Mouse (Mus musculus): Measurements from ENCODE around the gene Bag1.
A peak's percentile ranks its signal among the peaks of the same experiment; 100 is the strongest.
"Not testable (repeated sequence)": the region's sequence is repeated elsewhere in the genome, so short reads cannot be mapped to it uniquely, and the experiment has no call there.

The Bag1 gene

GRCm38 (mm10) chr4:40936175-40936839 lies 11.8 kb downstream of the Bag1 start:
- DNase-seq (ENCODE audit: extremely low read depth, low read depth): no peak

DNA sequence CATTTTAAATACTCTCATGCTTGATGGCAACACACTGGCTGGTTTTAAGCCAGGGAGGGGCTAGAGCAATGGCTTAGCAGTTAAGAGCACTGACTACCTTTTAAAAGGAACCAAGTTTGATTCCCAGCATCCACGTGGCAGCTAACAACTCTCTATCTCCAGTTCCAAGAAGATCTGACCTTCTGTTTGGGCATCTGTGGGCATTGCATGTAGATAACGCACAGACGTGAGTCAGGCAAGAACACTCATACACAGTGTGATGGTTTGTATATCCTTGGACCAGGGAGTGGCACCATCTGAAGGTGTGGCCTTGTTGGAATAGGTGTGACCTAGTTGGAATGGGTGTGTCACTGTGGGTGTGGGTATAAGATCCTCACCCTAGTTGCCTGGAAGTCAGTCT lies 13.7 kb downstream of the Bag1 start:
- DNase-seq (ENCODE audit: extremely low read depth, low read depth): not testable (repeated sequence)

DNA sequence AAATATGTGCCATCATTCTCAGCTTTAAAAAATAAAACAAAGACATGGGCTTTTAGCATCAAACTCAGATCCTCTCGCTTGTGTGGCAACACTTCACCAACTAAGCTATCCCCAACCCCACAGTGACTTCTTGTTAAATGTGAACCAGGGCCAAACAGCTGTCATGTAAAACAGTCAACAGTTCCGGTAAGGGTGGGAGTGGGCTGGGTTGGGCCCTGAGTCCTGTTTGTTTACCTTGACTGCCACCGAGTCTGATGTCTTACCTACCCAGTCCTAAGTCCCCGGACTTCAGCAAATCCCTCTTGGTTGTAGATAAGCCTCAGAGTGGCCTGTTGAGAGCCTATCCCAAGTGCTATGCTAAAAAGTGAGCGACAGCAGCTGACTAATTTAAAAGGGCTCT lies 14.4 kb downstream of the Bag1 start:
- DNase-seq (ENCODE audit: extremely low read depth, low read depth): no peak

GRCm38 (mm10) chr4:40929046-40929445 lies 19.0 kb downstream of the Bag1 start:
- no peak for DNase-seq (ENCODE audit: extremely low read depth, low read depth)

- no peak for DNase-seq (ENCODE audit: extremely low read depth, low read depth)
Observed at GRCm38 (mm10) chr4:40925568-40925967, 22.5 kb downstream of the Bag1 start.

DNA sequence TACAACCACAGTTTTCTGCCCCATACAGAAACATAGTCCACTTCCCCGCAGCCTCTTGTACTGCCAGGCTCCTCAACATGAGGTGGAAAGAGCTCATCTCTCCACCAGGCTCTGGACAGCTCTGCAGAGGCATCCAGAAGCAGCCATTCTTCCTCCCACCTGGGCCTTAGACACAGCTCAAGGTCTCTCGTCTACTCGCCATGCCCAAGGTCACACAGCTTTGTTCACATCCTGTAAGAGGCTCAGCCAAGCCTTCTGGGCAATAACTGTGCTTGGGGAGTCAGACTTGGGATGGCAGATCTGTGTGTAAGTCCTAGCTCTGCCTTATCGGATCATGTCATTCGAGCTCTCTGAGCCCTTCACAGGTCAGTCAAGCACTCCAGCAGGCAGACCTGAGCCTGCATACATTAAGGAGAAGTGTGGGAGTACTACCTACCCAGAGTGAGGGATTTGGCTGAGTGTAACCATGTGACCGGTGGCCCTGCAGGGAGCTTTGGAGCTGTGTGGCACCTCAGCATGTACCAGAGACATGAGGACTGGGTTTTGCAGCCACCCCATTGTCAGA lies 24.9 kb downstream of the Bag1 start:
- no peak for DNase-seq (ENCODE audit: extremely low read depth, low read depth)

- no peak for DNase-seq (ENCODE audit: extremely low read depth, low read depth)
Observed at GRCm38 (mm10) chr4:40921288-40921687, 26.8 kb downstream of the Bag1 start.

DNA sequence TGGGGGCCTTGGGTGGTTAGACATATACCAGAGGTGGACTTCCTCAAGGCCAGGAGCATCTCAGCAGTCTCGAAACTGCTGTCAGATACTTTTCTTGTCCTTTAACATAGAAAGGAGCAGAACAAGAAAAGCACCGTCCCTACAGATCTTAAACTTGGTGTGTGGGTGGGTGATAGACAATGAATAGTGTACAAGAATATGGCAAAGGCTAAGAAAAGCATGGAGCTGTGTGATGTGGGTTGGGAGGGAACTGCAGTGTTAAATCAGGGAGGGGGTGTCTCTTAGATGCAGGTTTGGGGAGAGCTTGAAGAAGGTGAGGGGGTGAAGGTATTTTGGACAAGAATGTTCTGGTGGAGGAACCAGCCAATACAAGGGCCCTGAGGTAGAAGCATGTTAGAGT lies 27.5 kb downstream of the Bag1 start:
- DNase-seq (ENCODE audit: extremely low read depth, low read depth): no peak

- no peak for DNase-seq (ENCODE audit: extremely low read depth, low read depth)
Observed at GRCm38 (mm10) chr4:40919785-40920184, 28.3 kb downstream of the Bag1 start, which contains the start of gene Spink4. Gene Spink4, plus strand, starts transcription at chr4:40920052.

GRCm38 (mm10) chr4:40916592-40917155 lies 31.4 kb downstream of the Bag1 start:
- DNase-seq (ENCODE audit: extremely low read depth, low read depth): no peak

GRCm38 (mm10) chr4:40915947-40916346 lies 32.1 kb downstream of the Bag1 start:
- DNase-seq (ENCODE audit: extremely low read depth, low read depth): no peak

GRCm38 (mm10) chr4:40914287-40914867 lies 33.7 kb downstream of the Bag1 start:
- peak; percentile 25 for DNase-seq (ENCODE audit: extremely low read depth, low read depth)

DNA sequence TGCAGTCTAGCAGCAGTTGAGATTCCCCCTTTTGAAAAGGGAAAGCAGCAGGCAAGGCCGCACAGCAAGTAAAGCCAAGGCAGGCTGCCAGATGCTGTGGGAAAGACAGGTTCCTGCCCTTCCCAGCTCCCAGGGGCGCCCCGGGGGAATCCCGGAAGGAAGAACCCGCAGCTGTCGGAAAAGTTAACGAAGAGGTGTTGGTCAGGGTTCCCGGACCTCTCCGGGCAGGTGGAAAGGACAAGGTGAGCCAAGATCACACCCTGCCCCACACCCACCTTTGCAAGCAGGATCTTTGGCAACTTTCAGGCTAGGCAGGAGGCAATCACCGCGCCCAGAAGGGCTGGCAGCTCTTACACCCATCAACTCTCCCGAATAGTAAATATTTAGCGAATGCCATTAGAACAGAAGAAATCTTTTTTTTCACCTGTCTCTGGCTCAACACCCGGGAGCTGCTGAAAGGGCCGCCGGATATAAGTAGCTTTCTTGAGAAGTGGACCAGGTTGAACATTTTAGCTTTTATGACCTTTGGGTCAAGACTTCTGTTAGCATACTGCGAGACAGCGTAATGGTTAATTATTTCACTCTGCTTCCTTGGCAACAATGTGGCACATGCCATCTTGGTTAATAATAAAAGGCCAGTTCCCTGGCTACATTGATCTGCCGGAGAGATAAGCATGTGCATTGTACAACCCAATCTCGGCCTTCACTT lies 39.7 kb downstream of the Bag1 start:
- no peak for DNase-seq (ENCODE audit: extremely low read depth, low read depth)

DNA sequence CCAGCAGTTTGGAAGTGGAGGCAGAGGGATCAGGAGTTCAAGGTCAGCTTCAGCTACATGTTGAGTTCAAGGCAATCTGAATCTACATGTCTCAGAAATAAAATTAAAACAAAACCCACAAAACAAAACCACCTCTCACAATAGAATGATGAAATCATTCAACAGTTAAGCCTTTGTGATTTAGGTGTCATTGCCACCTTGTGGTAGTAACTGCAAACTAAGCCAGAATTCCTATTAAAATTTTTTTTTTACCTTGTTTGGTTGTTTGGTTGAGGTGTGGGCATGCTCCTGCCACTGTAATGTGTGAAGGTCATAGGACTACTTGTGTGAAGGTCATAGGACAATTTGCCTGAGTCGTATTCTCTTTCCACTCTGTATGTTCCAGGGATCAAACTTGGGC lies 41.8 kb downstream of the Bag1 start:
- peak; percentile 40 for DNase-seq (ENCODE audit: extremely low read depth, low read depth)

- DNase-seq (ENCODE audit: extremely low read depth, low read depth): no peak
Observed at GRCm38 (mm10) chr4:40900612-40901011, 47.5 kb downstream of the Bag1 start.

DNA sequence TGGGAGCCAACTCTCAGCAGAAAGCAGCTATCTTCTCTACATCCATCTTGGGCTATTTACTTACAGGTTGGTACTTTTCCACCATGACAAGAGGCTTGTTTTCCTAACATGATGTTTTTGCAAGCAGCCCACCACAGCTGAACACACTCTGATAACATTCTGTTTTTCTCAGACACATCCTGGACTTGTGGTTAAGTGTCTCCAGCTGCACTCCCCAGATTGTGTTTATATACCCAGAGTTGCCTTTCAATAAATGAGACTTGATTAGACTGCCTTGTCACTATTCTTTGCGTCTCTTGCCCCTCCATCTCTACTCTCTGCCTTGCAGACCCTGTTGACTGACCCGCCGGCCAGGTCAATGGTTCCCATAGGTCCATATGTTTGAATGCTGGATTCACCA lies 48.0 kb downstream of the Bag1 start:
- no peak for DNase-seq (ENCODE audit: extremely low read depth, low read depth)

GRCm38 (mm10) chr4:40899264-40899663 lies 48.8 kb downstream of the Bag1 start:
- no peak for DNase-seq (ENCODE audit: extremely low read depth, low read depth)

- DNase-seq (ENCODE audit: extremely low read depth, low read depth): no peak
Observed at GRCm38 (mm10) chr4:40898476-40899044, 49.5 kb downstream of the Bag1 start.

DNA sequence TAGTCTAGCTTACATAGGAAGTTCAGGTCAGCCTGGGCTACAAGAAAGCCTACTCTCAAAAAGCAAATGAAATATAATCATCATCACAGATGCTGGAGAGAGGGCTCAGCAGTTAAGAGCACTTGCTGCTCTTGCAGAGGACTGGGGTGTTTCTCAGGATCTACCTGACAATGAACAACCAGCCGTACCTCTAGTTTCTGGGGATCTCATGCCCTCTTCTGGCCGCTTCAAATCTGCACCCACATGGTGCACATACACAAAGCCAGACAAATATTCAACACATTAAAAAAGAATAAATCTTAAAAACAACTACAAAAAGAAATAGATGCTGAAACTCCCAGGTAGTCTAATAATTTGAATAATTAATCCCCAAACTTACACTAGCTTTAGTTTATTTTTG lies 52.4 kb downstream of the Bag1 start:
- DNase-seq (ENCODE audit: extremely low read depth, low read depth): no peak

- DNase-seq (ENCODE audit: extremely low read depth, low read depth): no peak
Observed at GRCm38 (mm10) chr4:40895118-40895517, 53.0 kb downstream of the Bag1 start.

- no peak for DNase-seq (ENCODE audit: extremely low read depth, low read depth)
Observed at GRCm38 (mm10) chr4:40891206-40891605, 56.9 kb downstream of the Bag1 start.

DNA sequence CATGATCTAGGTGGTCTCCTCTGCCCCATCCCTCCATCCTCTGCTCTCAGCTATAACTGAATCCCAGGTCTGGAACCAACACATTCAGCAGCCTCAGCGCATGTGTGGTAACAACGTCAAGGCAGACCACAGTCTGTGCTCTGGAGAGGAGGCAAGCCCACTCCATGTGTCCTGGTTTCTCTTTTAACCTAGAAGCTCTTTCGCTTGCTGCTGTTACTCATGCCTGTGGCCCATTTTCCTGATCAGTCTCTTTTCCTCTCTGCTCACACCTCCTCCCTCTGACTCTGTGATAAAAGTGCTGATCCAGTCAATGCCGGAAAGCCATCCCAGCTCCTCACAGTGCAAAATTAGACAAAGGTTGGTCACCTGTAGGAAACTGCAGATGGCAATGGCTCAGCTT lies 58.1 kb downstream of the Bag1 start:
- DNase-seq (ENCODE audit: extremely low read depth, low read depth): no peak

All from MEL-GATA-1-ER (cell line).